Mouse (Mus musculus) liver, embryonic 14 days (tissue): ENCODE measurements around the gene Pabpc5. TPM values are rescaled to one million over a fixed set of nuclear protein-coding genes. Genes with fewer than 3 reads are reported as not detected.

Source experiments
- polyA plus RNA-seq: library from polyadenylated mRNA; depleted of rRNA; stranded (reverse); fragments of >200 nt; gene quantifications from 2 replicates; pipeline ENCODE4 v1.2.3, GENCODE M21; 2012; rRNA removed

Gene Pabpc5
- not detected in 2 replicates for polyA plus RNA-seq

DNA sequence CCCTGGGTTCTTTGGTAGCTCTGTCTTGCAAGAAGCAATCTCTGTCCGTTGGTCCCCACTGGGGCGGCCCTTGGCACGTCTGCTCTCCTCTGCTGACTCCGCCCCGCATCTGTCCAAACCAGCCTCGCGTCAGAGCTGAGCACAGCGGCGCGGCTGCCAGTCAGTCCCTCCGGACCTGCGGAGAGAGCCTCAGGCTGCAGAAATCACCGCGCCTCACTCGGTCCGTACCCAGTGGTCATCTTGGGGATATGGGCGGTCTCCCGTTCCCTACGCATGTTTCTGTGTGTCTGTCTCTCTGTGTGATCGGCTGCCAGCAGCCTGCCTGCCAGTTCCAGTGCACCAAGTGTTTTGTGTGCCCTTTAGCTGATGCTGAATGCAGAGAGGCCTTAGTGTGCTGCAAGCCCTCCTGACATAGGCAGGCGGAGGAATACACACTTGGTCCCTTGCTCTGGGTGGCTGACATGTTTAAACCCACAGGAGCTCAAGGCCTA is at the start of gene Pabpc5:
Pabpc5 (plus strand) TSS at position 116 of the 491 bp plus-strand sequence.

